Mouse (Mus musculus) stomach, embryonic 16.5 days (tissue): ENCODE results near the gene Alg9. TPM values are rescaled to one million over a fixed set of nuclear protein-coding genes. Genes with fewer than 3 reads are reported as not detected.
"Not testable (repeated sequence)": the region's sequence is repeated elsewhere in the genome, so short reads cannot be mapped to it uniquely, and the experiment has no call there.

Experiments used
- ATAC-seq: fragments of 200-750 bp; cut with Nextera tagmentation; 2 replicates; pipeline ENCODE4 v1.8.0; 2017; ENCODE audit warnings: moderate number of reproducible peaks, moderate TSS enrichment; ENCODE audit not compliant: insufficient read depth, low FRiP score
- H3K27ac ChIP-seq: fragments of 300-500 bp; sonication (generic); 2 replicates; pipeline ENCODE4 v1.5.1; 2014; ENCODE audit warnings: low read length
- H3K27me3 ChIP-seq: fragments of 300-500 bp; sonication (generic); 2 replicates; pipeline ENCODE4 v1.6.1; 2014; ENCODE audit warnings: low read length, control low read depth, mixed read lengths; ENCODE audit not compliant: control insufficient read depth, insufficient read depth
- H3K36me3 ChIP-seq: fragments of 300-500 bp; sonication (generic); 2 replicates; pipeline ENCODE4 v1.6.1; 2014; ENCODE audit warnings: low read length; ENCODE audit not compliant: control insufficient read depth, insufficient read depth
- H3K4me1 ChIP-seq: fragments of 300-500 bp; sonication (generic); 2 replicates; pipeline ENCODE4 v1.6.1; 2014; ENCODE audit warnings: low read length, control low read depth, mixed read lengths; ENCODE audit not compliant: control insufficient read depth, insufficient read depth
- H3K4me2 ChIP-seq: fragments of 300-500 bp; sonication (generic); 2 replicates; pipeline ENCODE4 v1.6.1; 2014; ENCODE audit warnings: low read depth, low read length, mixed read lengths
- H3K4me3 ChIP-seq: fragments of 300-500 bp; sonication (generic); replicated peaks from 2 replicates; pipeline ENCODE4 v1.5.1; 2014; ENCODE audit warnings: mild to moderate bottlenecking, low read length
- H3K9ac ChIP-seq: fragments of 300-500 bp; sonication (generic); 2 replicates; pipeline ENCODE4 v1.6.1; 2014; ENCODE audit warnings: low read length
- H3K9me3 ChIP-seq: fragments of 300-500 bp; sonication (generic); replicated peaks from 2 replicates; pipeline ENCODE4 v1.6.1; 2016; ENCODE audit warnings: low read length, control low read depth; ENCODE audit not compliant: control insufficient read depth
- WGBS: fragments of 180-500 bp; shearing (Covaris S2); extraction: QIAGEN DNeasy Blood & Tissue Kit; methylation state at CpG from one replicate; pipeline ENCODE4 v1.1.7; 2014; 5-methylcytosine and 5-hydroxymethylcytosine counted together
- polyA plus RNA-seq: library from polyadenylated mRNA; unstranded; fragments of >200 nt; fragmentation: Nextera tagmentation; extraction: Ambion mirVana; gene quantifications from 2 replicates; pipeline ENCODE4 v1.2.1, GENCODE M21; 2015

Gene Alg9
- polyA plus RNA-seq, 1 experiment from 2014 or later = 36.7 TPM

- Histone ChIP-seq H3K4me2 (no peak overlapping the region), H3K9me3 (no peaks in the 10 kb centered on the region), H3K4me3 (no peak overlapping the region), H3K27ac (no peak overlapping the region; the same call in 1 of the 2 replicates), H3K9ac (no peak overlapping the region), H3K27me3 (no peaks in the 10 kb centered on the region), H3K4me1 (no peaks in the 10 kb centered on the region), H3K36me3 (0 out of 2 replicates have a peak, but pooled peaks cover 3% of the 10 kb centered on the region)
- peak; percentile 33; the same call in 1 of the 2 replicates for ATAC-seq
- WGBS = 72% methylated on average over 6 of the region's 6 CpGs
Observed at GRCm38 (mm10) chr9:50819716-50820115, 44.9 kb downstream of the Alg9 start.

GRCm38 (mm10) chr9:50821651-50822050 lies 46.8 kb downstream of the Alg9 start:
- Histone ChIP-seq H3K4me3 (no peak overlapping the region), H3K4me2 (no peak overlapping the region)
- no peak for ATAC-seq

DNA sequence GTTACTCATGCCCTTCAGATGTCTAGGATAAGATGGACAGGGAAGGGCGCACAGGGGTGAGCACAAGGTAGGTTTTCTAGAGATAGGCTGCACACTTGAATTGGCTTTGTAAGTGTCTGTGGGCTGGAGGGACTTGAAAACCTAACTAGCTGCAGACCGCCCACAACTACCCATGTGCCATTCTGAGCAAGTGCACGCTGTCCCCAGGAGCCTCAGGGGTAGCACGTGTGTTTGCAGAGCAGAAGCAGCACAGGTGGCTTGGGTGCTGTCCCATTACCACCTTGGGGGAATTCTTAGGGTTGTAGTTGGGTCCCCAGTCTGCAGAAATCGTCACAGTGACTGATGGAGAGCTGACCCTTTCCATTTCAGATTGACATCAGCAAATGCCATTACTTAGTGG lies 47.4 kb downstream of the Alg9 start:
- no peaks in the 10 kb centered on the region for H3K36me3 ChIP-seq
- H3K4me3 ChIP-seq = no peak overlapping the region
- H3K9me3 ChIP-seq = no peaks in the 10 kb centered on the region
- WGBS = 95% methylated on average over 5 of the region's 5 CpGs
- no peaks in the 10 kb centered on the region for H3K27me3 ChIP-seq
- no peaks in the 10 kb centered on the region for H3K4me1 ChIP-seq
- no peak overlapping the region for H3K27ac ChIP-seq
- no peak overlapping the region for H3K4me2 ChIP-seq
- no peak overlapping the region for H3K9ac ChIP-seq
- no peak for ATAC-seq

More at GRCm38 (mm10) chr9:50821651-50822050, 46.8 kb downstream of the Alg9 start:
- H3K9ac ChIP-seq = no peak overlapping the region
- H3K36me3 ChIP-seq = no peaks in the 10 kb centered on the region
- no peaks in the 10 kb centered on the region for H3K4me1 ChIP-seq
- H3K9me3 ChIP-seq = no peaks in the 10 kb centered on the region
- no peaks in the 10 kb centered on the region for H3K27me3 ChIP-seq
- WGBS = 90% methylated on average over 6 of the region's 6 CpGs
- no peak overlapping the region for H3K27ac ChIP-seq

DNA sequence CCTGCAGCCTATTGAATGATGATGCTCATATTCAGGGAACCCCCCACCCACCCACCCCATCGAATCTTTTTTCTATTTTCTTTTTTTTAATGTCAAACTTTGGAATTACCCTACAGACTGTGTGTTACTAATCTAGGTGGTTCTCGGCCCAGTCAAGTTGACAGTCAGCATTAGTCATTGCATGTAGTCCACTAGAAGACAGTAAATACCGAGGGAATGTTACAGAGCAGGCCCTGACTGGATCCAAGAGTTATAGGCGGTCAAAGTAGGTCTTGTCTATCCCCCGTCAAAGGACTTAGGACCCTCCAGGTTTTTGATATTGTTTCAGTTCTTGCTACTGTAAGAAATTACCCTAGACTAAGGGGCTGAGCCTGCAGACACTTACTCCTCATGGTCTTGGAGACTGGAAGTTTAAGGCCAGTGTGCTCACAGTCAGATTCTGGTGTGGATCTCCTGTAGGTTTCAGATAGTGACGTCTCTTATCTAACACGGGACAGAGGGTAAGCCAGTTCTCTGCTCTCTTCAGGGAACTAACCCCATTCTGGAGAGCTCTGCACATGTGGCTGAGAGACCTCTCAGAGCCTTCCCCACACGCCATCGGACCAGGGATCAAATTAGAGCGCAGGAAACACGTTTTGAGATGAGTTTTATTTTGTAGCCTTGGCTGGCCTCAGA lies 49.1 kb downstream of the Alg9 start:
- Histone ChIP-seq H3K4me2 (no peak overlapping the region), H3K36me3 (0 out of 2 replicates have a peak, but pooled peaks cover 4% of the 10 kb centered on the region), H3K27me3 (no peaks in the 10 kb centered on the region), H3K9ac (no peak overlapping the region), H3K9me3 (no peaks in the 10 kb centered on the region), H3K4me3 (no peak overlapping the region), H3K27ac (no peak overlapping the region), H3K4me1 (no peaks in the 10 kb centered on the region)
- 84% methylated on average over 11 of the region's 11 CpGs for WGBS
- ATAC-seq = 0 out of 2 replicates have a peak, but pooled peaks have one; percentile 37

GRCm38 (mm10) chr9:50831514-50831913 lies 56.7 kb downstream of the Alg9 start:
- no peaks in the 10 kb centered on the region for H3K4me1 ChIP-seq
- no peak overlapping the region for H3K4me3 ChIP-seq
- no peaks in the 10 kb centered on the region for H3K27me3 ChIP-seq
- H3K9me3 ChIP-seq = no peaks in the 10 kb centered on the region
- no peak overlapping the region for H3K4me2 ChIP-seq
- no peak overlapping the region for H3K9ac ChIP-seq
- no peak for ATAC-seq
- 87% methylated on average over 5 of the region's 5 CpGs for WGBS
- H3K36me3 ChIP-seq = peaks cover 10% of the 10 kb centered on the region; the same call in 1 of the 2 replicates
- H3K27ac ChIP-seq = no peak overlapping the region

DNA sequence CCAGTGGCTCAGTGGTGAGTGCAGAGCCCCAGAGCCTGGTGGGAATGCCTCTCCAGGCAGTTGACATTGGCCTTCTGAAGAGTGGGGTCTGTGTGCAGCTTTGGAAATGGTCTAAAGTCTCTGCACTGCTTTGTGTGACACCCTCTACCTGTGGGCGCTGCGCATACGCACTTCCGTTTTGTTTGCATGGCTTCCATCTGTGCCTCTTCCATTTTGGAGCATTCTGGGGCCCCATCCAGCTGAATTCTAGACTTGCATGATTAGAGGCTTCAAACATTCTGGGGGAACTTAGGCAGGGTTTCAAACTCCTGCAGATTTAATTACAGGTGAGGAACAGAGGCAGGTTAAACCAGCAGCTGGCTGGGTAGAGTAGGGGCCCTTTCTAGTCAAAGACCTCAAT lies 57.3 kb downstream of the Alg9 start:
- Histone ChIP-seq H3K4me2 (no peak overlapping the region), H3K27ac (no peak overlapping the region), H3K9me3 (no peaks in the 10 kb centered on the region), H3K36me3 (peaks cover 10% of the 10 kb centered on the region; the same call in 1 of the 2 replicates), H3K4me3 (no peak overlapping the region), H3K9ac (no peak overlapping the region), H3K27me3 (no peaks in the 10 kb centered on the region), H3K4me1 (no peaks in the 10 kb centered on the region)
- WGBS = 96% methylated on average over 4 of the region's 4 CpGs
- ATAC-seq = no peak

DNA sequence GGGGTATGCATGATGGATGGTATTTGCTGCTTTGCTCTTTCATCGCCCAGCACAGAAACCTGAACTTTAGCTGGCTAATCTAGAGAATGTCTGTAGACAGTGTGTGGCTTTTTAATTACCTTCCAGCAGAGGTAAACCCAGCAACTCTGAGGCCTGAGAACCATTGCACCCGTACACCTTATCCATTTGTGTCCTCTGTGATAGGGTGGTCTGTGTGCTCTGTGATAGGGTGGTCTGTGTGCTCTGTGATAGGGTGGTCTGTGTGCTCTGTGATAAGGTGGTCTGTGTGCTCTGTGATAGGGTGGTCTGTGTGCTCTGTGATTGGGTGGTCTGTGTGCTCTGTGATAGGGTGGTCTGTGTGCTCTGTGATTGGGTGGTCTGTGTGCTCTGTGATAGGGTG lies 57.8 kb downstream of the Alg9 start:
- not testable (repeated sequence) for H3K4me2 ChIP-seq, H3K9ac ChIP-seq, H3K9me3 ChIP-seq, H3K27ac ChIP-seq, H3K36me3 ChIP-seq, H3K4me3 ChIP-seq, H3K27me3 ChIP-seq, ATAC-seq, H3K4me1 ChIP-seq
- 70% methylated on average over 2 of the region's 2 CpGs for WGBS

DNA sequence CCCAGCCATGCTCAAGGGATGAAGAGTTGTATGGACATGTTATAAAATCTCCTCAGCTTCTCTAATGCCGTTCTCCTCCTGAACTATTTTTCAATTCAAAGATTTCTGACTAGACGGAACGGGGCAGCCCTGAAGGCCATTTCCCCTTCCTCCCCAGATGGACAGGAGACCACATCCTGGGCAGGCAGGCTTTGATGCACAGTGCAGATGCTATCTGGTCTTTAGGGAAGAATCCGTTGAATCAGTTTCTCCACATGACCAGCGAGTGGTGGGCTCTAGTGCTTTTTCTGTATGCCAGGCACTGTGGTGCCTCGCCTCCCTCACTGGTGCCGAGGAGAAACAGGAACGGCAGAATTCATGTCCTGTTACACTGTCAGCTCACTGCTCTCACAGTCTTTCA lies 59.0 kb downstream of the Alg9 start:
- Histone ChIP-seq H3K9ac (no peak overlapping the region), H3K27ac (no peak overlapping the region), H3K27me3 (no peaks in the 10 kb centered on the region), H3K36me3 (peaks cover 6% of the 10 kb centered on the region; the same call in 1 of the 2 replicates), H3K9me3 (no peaks in the 10 kb centered on the region), H3K4me3 (no peak overlapping the region), H3K4me1 (no peaks in the 10 kb centered on the region), H3K4me2 (no peak overlapping the region)
- 79% methylated on average over 8 of the region's 8 CpGs for WGBS
- ATAC-seq = no peak

- Histone ChIP-seq H3K4me3 (no peak overlapping the region), H3K4me1 (no peaks in the 10 kb centered on the region), H3K36me3 (peaks cover 6% of the 10 kb centered on the region; the same call in 1 of the 2 replicates), H3K9ac (no peak overlapping the region), H3K9me3 (no peaks in the 10 kb centered on the region), H3K27me3 (no peaks in the 10 kb centered on the region), H3K27ac (no peak overlapping the region), H3K4me2 (no peak overlapping the region)
- WGBS = 89% methylated on average over 10 of the region's 10 CpGs
- no peak for ATAC-seq
Observed at GRCm38 (mm10) chr9:50835068-50835705, 60.4 kb downstream of the Alg9 start.
